Mouse (Mus musculus): ENCODE results near the gene Retreg1.
"Not testable (repeated sequence)": the region's sequence is repeated elsewhere in the genome, so short reads cannot be mapped to it uniquely, and the experiment has no call there.

Retreg1 gene

GRCm38 (mm10) chr15:25999545-25999944, 156.6 kb downstream of the Retreg1 start:
- not testable (repeated sequence) for DNase-seq (ENCODE audit: low read depth, low spot score)

- DNase-seq (ENCODE audit: low read depth, low spot score): no peak
Measured at GRCm38 (mm10) chr15:26008621-26009020, 165.6 kb downstream of the Retreg1 start.

GRCm38 (mm10) chr15:26012891-26013290, 169.9 kb downstream of the Retreg1 start:
- DNase-seq (ENCODE audit: low read depth, low spot score): no peak

GRCm38 (mm10) chr15:26015979-26016665, 173.1 kb downstream of the Retreg1 start:
- DNase-seq (ENCODE audit: low read depth, low spot score): peak; percentile 84

- no peak for DNase-seq (ENCODE audit: low read depth, low spot score)
Measured at GRCm38 (mm10) chr15:26021721-26022120, 178.7 kb downstream of the Retreg1 start.

GRCm38 (mm10) chr15:26022636-26023035, 179.7 kb downstream of the Retreg1 start:
- DNase-seq (ENCODE audit: low read depth, low spot score): no peak
